Mouse (Mus musculus): ENCODE measurements at regions not wholly inside any gene's neighbourhood (a gene's known extent, or its start where the extent isn't known, plus 50 kb on each side); places are given as distances from the start of the nearest gene placed in this dataset.

- no peak for DNase-seq (ENCODE audit: low spot score in 2 of 2)
These were observed 74.2 kb upstream of the Map3k7 start for GRCm38 (mm10) chr4:31889673-31890072.

- DNase-seq (ENCODE audit: low spot score in 2 of 2): no peak
These were observed 54.7 kb upstream of the Map3k7 start for GRCm38 (mm10) chr4:31909086-31909673.
